Mouse (Mus musculus) neural tube, embryonic 13.5 days (tissue): ENCODE results near the gene Cdc14a. TPM values are rescaled to one million over a fixed set of nuclear protein-coding genes. Genes with fewer than 3 reads are reported as not detected.

Source experiments
- polyA plus RNA-seq: library from polyadenylated mRNA; unstranded; fragments of >200 nt; fragmentation: Nextera tagmentation; extraction: Ambion mirVana; gene quantifications from 2 replicates; pipeline ENCODE4 v1.2.1, GENCODE M21; 2015

The Cdc14a gene
- polyA plus RNA-seq, 1 experiment from 2014 or later: 6.4 TPM

Other genes with a start within 250 kb of the Cdc14a start
- gene Gpr88, start 170.5 kb downstream of the Cdc14a start, polyA plus RNA-seq: 1.7 and 2.8 TPM in 2 replicates
- gene Rtca, start 84.2 kb upstream of the Cdc14a start, polyA plus RNA-seq: 118 and 122 TPM in 2 replicates
- 13.9 and 14.2 TPM in 2 replicates for gene Dbt, start 89.0 kb upstream of the Cdc14a start, polyA plus RNA-seq
- gene Lrrc39, start 138.9 kb upstream of the Cdc14a start, polyA plus RNA-seq: 0.17 and 0.39 TPM in 2 replicates
- gene Sass6, start 170.9 kb upstream of the Cdc14a start, polyA plus RNA-seq: 18.4 and 18.9 TPM in 2 replicates
- 26.9 and 28.6 TPM in 2 replicates for gene Trmt13, start 190.6 kb upstream of the Cdc14a start, polyA plus RNA-seq
- 55.5 and 63.3 TPM in 2 replicates for gene Mfsd14a, start 238.6 kb upstream of the Cdc14a start, polyA plus RNA-seq